Mouse (Mus musculus): ENCODE measurements around the gene Mlh3. TPM values are rescaled to one million over a fixed set of nuclear protein-coding genes. Genes with fewer than 3 reads are reported as not detected.

Mlh3 gene
- total and polyA plus RNA-seq, 3 experiments, result 8.5 to 8.6 TPM; not detected in 1

DNA sequence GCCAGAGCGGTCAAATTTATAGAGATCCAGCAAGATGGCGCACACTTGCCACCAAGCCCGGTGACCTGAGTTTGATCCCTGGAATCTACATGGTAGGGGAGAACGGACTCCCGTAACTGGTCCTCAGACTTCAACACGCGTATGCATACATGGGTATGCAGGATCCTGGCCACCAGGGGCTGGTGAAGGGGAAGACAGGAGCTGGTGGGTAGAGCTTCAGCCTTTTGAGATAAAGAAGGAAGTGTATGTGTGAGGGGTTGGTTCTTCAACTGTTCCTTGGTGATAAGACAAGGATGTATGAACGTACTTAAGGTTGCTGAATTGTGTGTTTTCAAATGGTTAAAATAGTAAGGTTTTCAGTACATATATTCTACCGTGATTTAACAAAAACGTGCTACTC, 8.5 kb upstream of the Mlh3 start:
- H3K9me3 ChIP-seq (replicated peaks; ENCODE audit: insufficient read depth, low read length), result no peaks in the 10 kb centered on the region
- no peaks in the 10 kb centered on the region for H3K27me3 ChIP-seq (ENCODE audit: control insufficient read depth in 1 of 2, insufficient read depth in 2 of 2, low read length in 2 of 2)
- H3K36me3 ChIP-seq (ENCODE audit: control insufficient read depth in 1 of 2, insufficient read depth in 2 of 2, low read length in 2 of 2), result peaks cover 0 to 20% of the 10 kb centered on the region in 2 experiments; a peak in 2 of 4 replicates
- DNase-seq (ENCODE audit: low read depth, low spot score), result peak; percentile 87
- H3K79me2 ChIP-seq (ENCODE audit: control insufficient read depth, insufficient read depth, low read length, poor library complexity), result peaks cover 5% of the 10 kb centered on the region; the same call in 1 of the 2 replicates
- no peak overlapping the region for H3K9ac ChIP-seq (ENCODE audit: control insufficient read depth, low read depth, low read length, poor library complexity, severe bottlenecking)
- H3K4me3 ChIP-seq (ENCODE audit: control insufficient read depth in 1 of 2, insufficient read depth in 1 of 2, low read depth in 2 of 2, low read length in 2 of 2), result no peak overlapping the region
- H3K27ac ChIP-seq (ENCODE audit: control insufficient read depth, low read depth, low read length), result peak overlapping the region; percentile 76
- H3K4me1 ChIP-seq (ENCODE audit: control insufficient read depth in 1 of 2, insufficient read depth in 2 of 2, low read length in 2 of 2), result peaks cover 12 to 19% of the 10 kb centered on the region in 2 experiments
- TF ChIP-seq TCF12 (IDR thresholded peaks at IDR 0.05; ENCODE audit: low read depth, low read length) (peak; percentile 84), USF1 (IDR thresholded peaks at IDR 0.05; ENCODE audit: low read depth, low read length) (no peak), GATA1 (IDR thresholded peaks at IDR 0.05; ENCODE audit: low read depth, low read length) (peak; percentile 91), MXI1 (IDR thresholded peaks at IDR 0.05; ENCODE audit: low read depth, low read length) (no peak), SIN3A (IDR thresholded peaks at IDR 0.05; ENCODE audit: low read length) (0 out of 2 replicates have a peak, but pooled peaks have one; percentile 43), ZNF384 (IDR thresholded peaks at IDR 0.05; ENCODE audit: low read depth, low read length) (no peak), KAT2A (conservative IDR thresholded peaks at IDR 0.05; ENCODE audit: low read depth, low read length) (no peak), RCOR1 (IDR thresholded peaks at IDR 0.05; ENCODE audit: low read depth, low read length) (peak; percentile 63; the same call in 1 of the 2 replicates), NELFE (IDR thresholded peaks at IDR 0.05; ENCODE audit: low read depth, low read length) (no peak), USF2 (IDR thresholded peaks at IDR 0.05; ENCODE audit: borderline replicate concordance in 1 of 2, insufficient read depth in 1 of 2, low read depth in 1 of 2, low read length in 2 of 2) (no peak), ZC3H11A (IDR thresholded peaks at IDR 0.05; ENCODE audit: low read depth, low read length) (no peak), HCFC1 (IDR thresholded peaks at IDR 0.05; ENCODE audit: low read depth, low read length) (0 out of 2 replicates have a peak, but pooled peaks have one; percentile 21), POLR2AphosphoS2 (IDR thresholded peaks at IDR 0.05; ENCODE audit: low read length) (no peak), BHLHE40 (IDR thresholded peaks at IDR 0.05; ENCODE audit: borderline replicate concordance, low read depth, low read length) (no peak; the same call in 1 of the 2 replicates), ELF1 (IDR thresholded peaks at IDR 0.05; ENCODE audit: low read depth, low read length) (peak; percentile 34; the same call in 1 of the 2 replicates), JUND (IDR thresholded peaks at IDR 0.05; ENCODE audit: low read depth, low read length) (no peak), E2F4 (IDR thresholded peaks at IDR 0.05; ENCODE audit: borderline replicate concordance, low read depth, low read length) (no peak), ZMIZ1 (IDR thresholded peaks at IDR 0.05; ENCODE audit: low read depth, low read length) (no peak), MAZ (IDR thresholded peaks at IDR 0.05; ENCODE audit: low read depth, low read length) (0 out of 2 replicates have a peak, but pooled peaks have one; percentile 25), MAX (IDR thresholded peaks at IDR 0.05; ENCODE audit: low read length) (no peak; the same call in 1 of the 2 replicates), CHD1 (IDR thresholded peaks at IDR 0.05; ENCODE audit: low read depth, low read length) (no peak), MYB (IDR thresholded peaks at IDR 0.05; ENCODE audit: low read depth, low read length) (peak; percentile 16; the same call in 1 of the 2 replicates), TBP (IDR thresholded peaks at IDR 0.05; ENCODE audit: low read depth, low read length) (0 out of 2 replicates have a peak, but pooled peaks have one; percentile 32), UBTF (IDR thresholded peaks at IDR 0.05; ENCODE audit: borderline replicate concordance, insufficient read depth, low read depth, low read length) (no peak), EP300 (IDR thresholded peaks at IDR 0.05; ENCODE audit: low read depth in 1 of 2, low read length in 2 of 2) (peak; percentile 84 to 87), GABPA (IDR thresholded peaks at IDR 0.05; ENCODE audit: low read depth, low read length) (no peak), MEF2A (IDR thresholded peaks at IDR 0.05; ENCODE audit: extremely low read depth, insufficient replicate concordance, low read depth, low read length, poor library complexity, severe bottlenecking) (no peak), ETS1 (IDR thresholded peaks at IDR 0.05; ENCODE audit: low read depth, low read length) (peak; percentile 62; the same call in 1 of the 2 replicates), POLR2AphosphoS5 (IDR thresholded peaks at IDR 0.05; ENCODE audit: borderline replicate concordance, low read depth, low read length) (no peak), TAL1 (IDR thresholded peaks at IDR 0.05; ENCODE audit: low read length) (peak; percentile 81), RAD21 (IDR thresholded peaks at IDR 0.05; ENCODE audit: low read depth, low read length) (no peak), CHD2 (IDR thresholded peaks at IDR 0.05; ENCODE audit: low read length) (no peak), MYC (IDR thresholded peaks at IDR 0.05; ENCODE audit: low read depth, low read length) (no peak), CTCF (IDR thresholded peaks at IDR 0.05 in 2 of 3, conservative IDR thresholded peaks at IDR 0.05 in 1 of 3; ENCODE audit: control insufficient read depth in 1 of 3, insufficient read depth in 1 of 3, low read depth in 2 of 3, low read length in 3 of 3, poor library complexity in 1 of 3, severe bottlenecking in 1 of 3) (peak; percentile 31 to 50 (median 47); a peak in 5 of 6 replicates), NRF1 (IDR thresholded peaks at IDR 0.05; ENCODE audit: insufficient read depth, low read depth, low read length, poor library complexity, severe bottlenecking) (no peak), SMC3 (IDR thresholded peaks at IDR 0.05; ENCODE audit: low read depth, low read length) (no peak), POLR2A (IDR thresholded peaks at IDR 0.05; ENCODE audit: control insufficient read depth in 1 of 2, insufficient read depth in 1 of 2, low read depth in 1 of 2, low read length in 2 of 2, poor library complexity in 1 of 2) (peak in 1 of 2 experiments; percentile 39; a peak in 1 of 4 replicates)
